Comparison of ENCODE assay signal across 15 mouse cellular contexts in genomic region chr11:70583775-70584174, GRCm38 (mm10). TPM values are rescaled to one million over a fixed set of nuclear protein-coding genes. Genes with fewer than 3 reads are reported as not detected.
A peak's percentile ranks its signal among the peaks of the same experiment; 100 is the strongest.
DNase-seq lines count a peak whose midpoint lies in the region; ATAC-seq and TF ChIP-seq lines count a peak whose summit lies in the region.
"Had no signal": no experiment of that assay in that cellular context is flagged by ENCODE, and none has a peak within 500 bp of the region (broad histone marks: within the 10 kb centered on the region; RNA-seq: fewer than 3 reads in every experiment).

No protein-coding gene starts in this region.

- H3K9me3 ChIP-seq in kidney, embryonic 14.5 days (ENCODE audit: control insufficient read depth, low read length): no peaks in the 10 kb centered on the region
- H3K9me3 ChIP-seq in neural tube, embryonic 11.5 days (ENCODE audit: control insufficient read depth, low read length): no peaks in the 10 kb centered on the region

- WGBS in cerebellum, adult 2 months: 86% methylated on average over 7 of the region's 7 CpGs
- 81% methylated on average over 7 of the region's 7 CpGs for WGBS in kidney, embryonic 14.5 days
- WGBS in neural tube, embryonic 11.5 days: 89% methylated on average over 7 of the region's 7 CpGs

- TF ChIP-seq CTCF in cerebellum, adult 2 months (IDR thresholded peaks at IDR 0.05; ENCODE audit: borderline replicate concordance, insufficient read depth, low read depth, low read length): no peak

- H3K4me2 ChIP-seq in kidney, embryonic 14.5 days (replicated peaks; ENCODE audit: low read depth, low read length): no peak overlapping the region
- H3K4me2 ChIP-seq in neural tube, embryonic 11.5 days (ENCODE audit: low read depth): no peak overlapping the region

- no peak for DNase-seq in cerebellum, adult 2 months
- DNase-seq in cerebellum, adult 18-20 months: no peak
- DNase-seq in kidney, postnatal 36 days: no peak
- DNase-seq in neural tube, embryonic 11.5 days (ENCODE audit: low spot score): no peak
- DNase-seq in neural tube, embryonic 10.5 days (ENCODE audit: extremely low spot score, low spot score): no peak
- DNase-seq in frontal cortex, postnatal 36 days (ENCODE audit: low spot score in 2 of 2): no peak
- no peak for DNase-seq in layer of hippocampus, adult 8-10 months (ENCODE audit: low spot score in 2 of 2)
- DNase-seq: embryo, embryonic 11 days; thymus, adult 2 months had no signal

- ATAC-seq in kidney, embryonic 14.5 days (ENCODE audit: low FRiP score, low TSS enrichment): no peak
- no peak for ATAC-seq in neural tube, embryonic 11.5 days (ENCODE audit: insufficient read depth, low FRiP score, low TSS enrichment)
- ATAC-seq: midbrain, embryonic 16.5 days had no signal

- H3K4me3 ChIP-seq in cerebellum, adult 2 months (replicated peaks; ENCODE audit: insufficient read depth, low read depth, low read length): no peak overlapping the region
- no peak overlapping the region for H3K4me3 ChIP-seq in kidney, embryonic 14.5 days (ENCODE audit: low read length)
- H3K4me3 ChIP-seq in neural tube, embryonic 11.5 days (ENCODE audit: low read depth, low read length): no peak overlapping the region

- peak overlapping the region; percentile 24; the same call in 1 of the 2 replicates for H3K27ac ChIP-seq in cerebellum, adult 2 months (ENCODE audit: insufficient read depth, low read length)
- H3K27ac ChIP-seq in kidney, embryonic 14.5 days (ENCODE audit: low read depth, low read length): peak overlapping the region; percentile 52; the same call in 1 of the 2 replicates
- 0 out of 2 replicates have a peak overlapping the region, but pooled peaks have one; percentile 4 for H3K27ac ChIP-seq in neural tube, embryonic 11.5 days (ENCODE audit: low read depth, low read length)

- H3K27me3 ChIP-seq in cerebellum, adult 2 months (ENCODE audit: control insufficient read depth, insufficient read depth, low read length): no peaks in the 10 kb centered on the region
- no peaks in the 10 kb centered on the region for H3K27me3 ChIP-seq in kidney, embryonic 14.5 days (ENCODE audit: control insufficient read depth, insufficient read depth, low read length)
- no peaks in the 10 kb centered on the region for H3K27me3 ChIP-seq in neural tube, embryonic 11.5 days (ENCODE audit: control insufficient read depth, insufficient read depth, low read length)

- peaks cover 34% of the 10 kb centered on the region for H3K4me1 ChIP-seq in cerebellum, adult 2 months (ENCODE audit: control insufficient read depth, insufficient read depth, low read length)
- peaks cover 42% of the 10 kb centered on the region for H3K4me1 ChIP-seq in kidney, embryonic 14.5 days (ENCODE audit: control insufficient read depth, insufficient read depth, low read length)
- H3K4me1 ChIP-seq in neural tube, embryonic 11.5 days (ENCODE audit: control insufficient read depth, insufficient read depth, low read length): peaks cover 7% of the 10 kb centered on the region; the same call in 1 of the 2 replicates

- no peak overlapping the region for H3K9ac ChIP-seq in kidney, embryonic 14.5 days (ENCODE audit: low read depth, low read length)
- H3K9ac ChIP-seq in neural tube, embryonic 11.5 days (ENCODE audit: low read length): no peak overlapping the region

- no peak for TF ChIP-seq POLR2A in cerebellum, adult 2 months (IDR thresholded peaks at IDR 0.05; ENCODE audit: borderline replicate concordance, insufficient read depth, low read length)

- no peaks in the 10 kb centered on the region for H3K36me3 ChIP-seq in kidney, embryonic 14.5 days (ENCODE audit: control insufficient read depth, insufficient read depth, low read length)
- no peaks in the 10 kb centered on the region for H3K36me3 ChIP-seq in neural tube, embryonic 11.5 days (ENCODE audit: control insufficient read depth, insufficient read depth, low read length)

RNA-seq across cellular contexts. Expression of gene Mink1, which starts 21.1 kb away (rescaled TPM):
- 222 and 224 TPM in 2 replicates for polyA plus RNA-seq in cerebellum, adult 2 months (2012; rRNA removed)
- polyA plus RNA-seq in kidney, embryonic 14.5 days (2014; fragmentation: Nextera tagmentation; extraction: Ambion mirVana): 14.7 and 21.0 TPM in 2 replicates
- 15.0 and 16.0 TPM in 2 replicates for polyA plus RNA-seq in neural tube, embryonic 11.5 days (2014; fragmentation: Nextera tagmentation; extraction: Ambion mirVana)
- 100 to 1,000 TPM; 419 to 496 (median 460) TPM for total RNA-seq in layer of hippocampus, adult 8-10 months (2022)

RNA-seq across cellular contexts. Expression of gene 4930544D05Rik, which starts 31.9 kb away (rescaled TPM):
- polyA plus RNA-seq in cerebellum, adult 2 months (2012; rRNA removed): not detected in 2 replicates
- not detected in 2 replicates for polyA plus RNA-seq in kidney, embryonic 14.5 days (2014; fragmentation: Nextera tagmentation; extraction: Ambion mirVana)
- not detected in 2 replicates for polyA plus RNA-seq in neural tube, embryonic 11.5 days (2014; fragmentation: Nextera tagmentation; extraction: Ambion mirVana)
- 1 to 10 TPM in 1 of 4 experiments, under 1 TPM in 2, not detected in 1; 0.54 to 1.1 (median 0.87) TPM for total RNA-seq in layer of hippocampus, adult 8-10 months (2022)
- polyA plus RNA-seq: heart, embryonic 14.5 days; limb, embryonic 11.5 days; midbrain, embryonic 16.5 days had no signal

RNA-seq across cellular contexts. Expression of gene Chrne, which starts 35.2 kb away (rescaled TPM):
- 0.10 and 0.25 TPM in 2 replicates for polyA plus RNA-seq in cerebellum, adult 2 months (2012; rRNA removed)
- polyA plus RNA-seq in kidney, embryonic 14.5 days (2014; fragmentation: Nextera tagmentation; extraction: Ambion mirVana): not detected in 2 replicates
- polyA plus RNA-seq in neural tube, embryonic 11.5 days (2014; fragmentation: Nextera tagmentation; extraction: Ambion mirVana): 0.41 TPM in 1 of 2 replicates, not detected in the other
- 1 to 10 TPM in 1 of 4 experiments, not detected in 3; 1.0 TPM for total RNA-seq in layer of hippocampus, adult 8-10 months (2022)
- total RNA-seq: ES-E14; layer of hippocampus, adult 18-20 months had no signal
- polyA plus RNA-seq: heart, embryonic 14.5 days; limb, embryonic 11.5 days; midbrain, embryonic 16.5 days had no signal

RNA-seq across cellular contexts. Expression of gene Pld2, which starts 43.9 kb away (rescaled TPM):
- 19.2 and 21.3 TPM in 2 replicates for polyA plus RNA-seq in cerebellum, adult 2 months (2012; rRNA removed)
- polyA plus RNA-seq in kidney, embryonic 14.5 days (2014; fragmentation: Nextera tagmentation; extraction: Ambion mirVana): 3.7 and 5.9 TPM in 2 replicates
- polyA plus RNA-seq in neural tube, embryonic 11.5 days (2014; fragmentation: Nextera tagmentation; extraction: Ambion mirVana): 2.9 and 4.0 TPM in 2 replicates
- 10 to 100 TPM; 18.2 to 23.4 (median 20.2) TPM for total RNA-seq in layer of hippocampus, adult 8-10 months (2022)

RNA-seq across cellular contexts. Expression of gene Gm40193, which starts 51.0 kb away (rescaled TPM):
- polyA plus RNA-seq in cerebellum, adult 2 months (2012; rRNA removed): not detected in 2 replicates
- polyA plus RNA-seq in kidney, embryonic 14.5 days (2014; fragmentation: Nextera tagmentation; extraction: Ambion mirVana): not detected in 2 replicates
- polyA plus RNA-seq in neural tube, embryonic 11.5 days (2014; fragmentation: Nextera tagmentation; extraction: Ambion mirVana): not detected in 2 replicates
- total RNA-seq in layer of hippocampus, adult 8-10 months (2022): not detected
- total RNA-seq: ES-E14; layer of hippocampus, adult 18-20 months had no signal
- polyA plus RNA-seq: heart, embryonic 14.5 days; limb, embryonic 11.5 days; midbrain, embryonic 16.5 days; thymus, adult 2 months had no signal

Comparison
In these comparisons a context has a peak if more than half of its experiments do, and no peak if none do; other contexts are left out.
1. RNA of gene Mink1, which starts 21.1 kb away (polyA plus RNA-seq): 222 to 224 TPM in cerebellum, adult 2 months; 14.7 to 21.0 TPM in kidney, embryonic 14.5 days and 15.0 to 16.0 TPM in neural tube, embryonic 11.5 days; every median in the first group is over 10 times any median in the second.
2. Peak in every context shown above with its lines, with median percentiles within 50 percentile points of each other: H3K27ac ChIP-seq.